Mouse (Mus musculus): Measurements from ENCODE around the gene Ehmt1.
"Not testable (repeated sequence)": the region's sequence is repeated elsewhere in the genome, so short reads cannot be mapped to it uniquely, and the experiment has no call there.

The Ehmt1 gene

GRCm38 (mm10) chr2:24918930-24919838 lies at the start of gene Ehmt1:
Ehmt1 (minus strand) TSS chr2:24919614.
- Histone ChIP-seq H3K4me3 (replicated peaks; ENCODE audit: low read length) (peak within 1 kb of the TSS; percentile 92), H3K9me3 (ENCODE audit: low read length) (no peaks in the 10 kb centered on the region), H3K36me3 (ENCODE audit: insufficient read depth, low read length) (peaks cover 8% of the 10 kb centered on the region; the same call in 1 of the 2 replicates), H3K27me3 (ENCODE audit: insufficient read depth, low read length) (peaks cover 9% of the 10 kb centered on the region), H3K4me1 (replicated peaks; ENCODE audit: low read depth, low read length) (peaks cover 38% of the 10 kb centered on the region)
- TF ChIP-seq CTCF (conservative IDR thresholded peaks at IDR 0.05; ENCODE audit: low read length) (no peak), NANOG (IDR thresholded peaks at IDR 0.05; ENCODE audit: borderline replicate concordance, low read length) (no peak), POU5F1 (IDR thresholded peaks at IDR 0.05; ENCODE audit: borderline replicate concordance, low read length) (no peak)

- H3K4me3 ChIP-seq (replicated peaks; ENCODE audit: low read length) = peak within 1 kb of the TSS; percentile 92
- H3K4me1 ChIP-seq (replicated peaks; ENCODE audit: low read depth, low read length) = peaks cover 20% of the 10 kb centered on the region
- peaks cover 85% of the 10 kb centered on the region for H3K36me3 ChIP-seq (ENCODE audit: insufficient read depth, low read length)
- TF ChIP-seq CTCF (conservative IDR thresholded peaks at IDR 0.05; ENCODE audit: low read length) (peak; percentile 91), POU5F1 (IDR thresholded peaks at IDR 0.05; ENCODE audit: borderline replicate concordance, low read length) (no peak)
- no peaks in the 10 kb centered on the region for H3K9me3 ChIP-seq (ENCODE audit: low read length)
- no peaks in the 10 kb centered on the region for H3K27me3 ChIP-seq (ENCODE audit: insufficient read depth, low read length)
Observed at GRCm38 (mm10) chr2:24962304-24963000, 43.0 kb upstream of the Ehmt1 start, which contains the start of gene Dph7. Dph7 (plus strand) TSS chr2:24962400.

- no peaks in the 10 kb centered on the region for H3K27me3 ChIP-seq (ENCODE audit: insufficient read depth, low read length)
- no peaks in the 10 kb centered on the region for H3K9me3 ChIP-seq (ENCODE audit: low read length)
- H3K4me3 ChIP-seq (replicated peaks; ENCODE audit: low read length) = no peak overlapping the region
- H3K4me1 ChIP-seq (replicated peaks; ENCODE audit: low read depth, low read length) = peaks cover 26% of the 10 kb centered on the region
- no peak for TF ChIP-seq NANOG (IDR thresholded peaks at IDR 0.05; ENCODE audit: borderline replicate concordance, low read length)
- peak; percentile 43 for TF ChIP-seq CTCF (conservative IDR thresholded peaks at IDR 0.05; ENCODE audit: low read length)
- peaks cover 86% of the 10 kb centered on the region for H3K36me3 ChIP-seq (ENCODE audit: insufficient read depth, low read length)
Observed at GRCm38 (mm10) chr2:24960910-24961309, 41.5 kb upstream of the Ehmt1 start.

GRCm38 (mm10) chr2:24952537-24953055 lies 33.2 kb upstream of the Ehmt1 start:
- TF ChIP-seq CTCF (conservative IDR thresholded peaks at IDR 0.05; ENCODE audit: low read length) (no peak), NANOG (IDR thresholded peaks at IDR 0.05; ENCODE audit: borderline replicate concordance, low read length) (no peak), POU5F1 (IDR thresholded peaks at IDR 0.05; ENCODE audit: borderline replicate concordance, low read length) (no peak)
- Histone ChIP-seq H3K4me1 (replicated peaks; ENCODE audit: low read depth, low read length) (peaks cover 67% of the 10 kb centered on the region), H3K9me3 (ENCODE audit: low read length) (no peaks in the 10 kb centered on the region), H3K27me3 (ENCODE audit: insufficient read depth, low read length) (no peaks in the 10 kb centered on the region), H3K36me3 (ENCODE audit: insufficient read depth, low read length) (peaks cover 68% of the 10 kb centered on the region), H3K4me3 (replicated peaks; ENCODE audit: low read length) (no peak overlapping the region)

GRCm38 (mm10) chr2:24950189-24950535 lies 30.7 kb upstream of the Ehmt1 start:
- TF ChIP-seq NANOG (IDR thresholded peaks at IDR 0.05; ENCODE audit: borderline replicate concordance, low read length) (no peak), CTCF (conservative IDR thresholded peaks at IDR 0.05; ENCODE audit: low read length) (no peak), POU5F1 (IDR thresholded peaks at IDR 0.05; ENCODE audit: borderline replicate concordance, low read length) (no peak)
- H3K4me3 ChIP-seq (replicated peaks; ENCODE audit: low read length) = peak overlapping the region; percentile 97
- peaks cover 55% of the 10 kb centered on the region for H3K4me1 ChIP-seq (replicated peaks; ENCODE audit: low read depth, low read length)
- H3K27me3 ChIP-seq (ENCODE audit: insufficient read depth, low read length) = 0 out of 2 replicates have a peak, but pooled peaks cover 2% of the 10 kb centered on the region
- peaks cover 44% of the 10 kb centered on the region for H3K36me3 ChIP-seq (ENCODE audit: insufficient read depth, low read length)
- H3K9me3 ChIP-seq (ENCODE audit: low read length) = no peaks in the 10 kb centered on the region

- Histone ChIP-seq H3K9me3 (ENCODE audit: low read length) (no peaks in the 10 kb centered on the region), H3K36me3 (ENCODE audit: insufficient read depth, low read length) (peaks cover 38% of the 10 kb centered on the region), H3K27me3 (ENCODE audit: insufficient read depth, low read length) (0 out of 2 replicates have a peak, but pooled peaks cover 2% of the 10 kb centered on the region), H3K4me3 (replicated peaks; ENCODE audit: low read length) (peak within 1 kb of the TSS; percentile 97), H3K4me1 (replicated peaks; ENCODE audit: low read depth, low read length) (peaks cover 50% of the 10 kb centered on the region)
- no peak for TF ChIP-seq POU5F1 (IDR thresholded peaks at IDR 0.05; ENCODE audit: borderline replicate concordance, low read length)
- no peak for TF ChIP-seq CTCF (conservative IDR thresholded peaks at IDR 0.05; ENCODE audit: low read length)
- no peak for TF ChIP-seq NANOG (IDR thresholded peaks at IDR 0.05; ENCODE audit: borderline replicate concordance, low read length)
Observed at GRCm38 (mm10) chr2:24949421-24950188, 30.2 kb upstream of the Ehmt1 start, which contains the start of gene Zmynd19. Zmynd19 (plus strand) TSS chr2:24949792.

GRCm38 (mm10) chr2:24944304-24944703 lies 24.9 kb upstream of the Ehmt1 start:
- H3K4me1 ChIP-seq (replicated peaks; ENCODE audit: low read depth, low read length); H3K4me3 ChIP-seq (replicated peaks; ENCODE audit: low read length); H3K36me3 ChIP-seq (ENCODE audit: insufficient read depth, low read length); H3K9me3 ChIP-seq (ENCODE audit: low read length): not testable (repeated sequence)
- H3K27me3 ChIP-seq (ENCODE audit: insufficient read depth, low read length) = peaks cover 10% of the 10 kb centered on the region; the same call in 1 of the 2 replicates

- no peaks in the 10 kb centered on the region for H3K36me3 ChIP-seq (ENCODE audit: insufficient read depth, low read length)
Observed at GRCm38 (mm10) chr2:24942092-24942491, 22.7 kb upstream of the Ehmt1 start.

More at GRCm38 (mm10) chr2:24942092-24942491, 22.7 kb upstream of the Ehmt1 start:
- Histone ChIP-seq H3K27me3 (ENCODE audit: insufficient read depth, low read length) (peaks cover 23% of the 10 kb centered on the region), H3K4me3 (replicated peaks; ENCODE audit: low read length) (no peak overlapping the region), H3K4me1 (replicated peaks; ENCODE audit: low read depth, low read length) (no peaks in the 10 kb centered on the region), H3K9me3 (ENCODE audit: low read length) (no peaks in the 10 kb centered on the region)
- no peak for TF ChIP-seq POU5F1 (IDR thresholded peaks at IDR 0.05; ENCODE audit: borderline replicate concordance, low read length)
- TF ChIP-seq NANOG (IDR thresholded peaks at IDR 0.05; ENCODE audit: borderline replicate concordance, low read length) = no peak
- no peak for TF ChIP-seq CTCF (conservative IDR thresholded peaks at IDR 0.05; ENCODE audit: low read length)
